Mouse (Mus musculus) lung, postnatal 0 days (tissue): ENCODE measurements at regions not wholly inside any gene's neighbourhood (a gene's known extent, or its start where the extent isn't known, plus 50 kb on each side); places are given as distances from the start of the nearest gene placed in this dataset.

Experiments
- ATAC-seq: fragments of 200-750 bp; cut with Nextera tagmentation; 2 replicates; pipeline ENCODE4 v1.8.0; 2017; ENCODE audit warnings: moderate library complexity
- DNase-seq: peaks from one replicate; pipeline ENCODE4 v3.0.0-alpha.2; 2016; ENCODE audit warnings: low spot score
- H3K27ac ChIP-seq: fragments of 300-500 bp; sonication (generic); 2 replicates; pipeline ENCODE4 v1.5.1; 2014; ENCODE audit warnings: antibody characterized with exemption, mild to moderate bottlenecking, low read length, mixed read lengths
- H3K27me3 ChIP-seq: fragments of 300-500 bp; sonication (generic); replicated peaks from 2 replicates; pipeline ENCODE4 v1.6.1; 2014; ENCODE audit warnings: low read length, mixed read lengths; ENCODE audit not compliant: insufficient read depth
- H3K36me3 ChIP-seq: fragments of 300-500 bp; sonication (generic); 2 replicates; pipeline ENCODE4 v1.6.1; 2014; ENCODE audit warnings: low read length, mixed read lengths; ENCODE audit not compliant: insufficient read depth
- H3K4me1 ChIP-seq: fragments of 300-500 bp; sonication (generic); 2 replicates; pipeline ENCODE4 v1.6.1; 2014; ENCODE audit warnings: antibody characterized with exemption, low read depth, low read length, mixed read lengths; ENCODE audit not compliant: insufficient read depth
- H3K4me2 ChIP-seq: fragments of 300-500 bp; sonication (generic); replicated peaks from 2 replicates; pipeline ENCODE4 v1.6.1; 2014; ENCODE audit warnings: low read depth, mild to moderate bottlenecking, low read length, moderate library complexity, mixed read lengths
- H3K4me3 ChIP-seq: fragments of 300-500 bp; sonication (generic); 2 replicates; pipeline ENCODE4 v1.5.1; 2014; ENCODE audit warnings: low read depth, low read length
- H3K9ac ChIP-seq: fragments of 300-500 bp; sonication (generic); replicated peaks from 2 replicates; pipeline ENCODE4 v1.6.1; 2014; ENCODE audit warnings: low read depth, mild to moderate bottlenecking
- H3K9me3 ChIP-seq: fragments of 300-500 bp; sonication (generic); 2 replicates; pipeline ENCODE4 v1.6.1; 2016; ENCODE audit warnings: low read length, mixed read lengths
- CTCF ChIP-seq: IDR thresholded peaks from 2 replicates; pipeline ENCODE4 v1.5.1; 2016; ENCODE audit warnings: antibody characterized with exemption, mild to moderate bottlenecking
- EP300 ChIP-seq: IDR thresholded peaks from 2 replicates; pipeline ENCODE4 v1.6.1; 2016; ENCODE audit warnings: antibody characterized with exemption, mild to moderate bottlenecking, control low read depth
- WGBS: fragments of 180-500 bp; shearing (Covaris S2); extraction: QIAGEN DNeasy Blood & Tissue Kit; methylation state at CpG from one replicate; pipeline ENCODE4 v1.1.7; 2014; 5-methylcytosine and 5-hydroxymethylcytosine counted together

DNA sequence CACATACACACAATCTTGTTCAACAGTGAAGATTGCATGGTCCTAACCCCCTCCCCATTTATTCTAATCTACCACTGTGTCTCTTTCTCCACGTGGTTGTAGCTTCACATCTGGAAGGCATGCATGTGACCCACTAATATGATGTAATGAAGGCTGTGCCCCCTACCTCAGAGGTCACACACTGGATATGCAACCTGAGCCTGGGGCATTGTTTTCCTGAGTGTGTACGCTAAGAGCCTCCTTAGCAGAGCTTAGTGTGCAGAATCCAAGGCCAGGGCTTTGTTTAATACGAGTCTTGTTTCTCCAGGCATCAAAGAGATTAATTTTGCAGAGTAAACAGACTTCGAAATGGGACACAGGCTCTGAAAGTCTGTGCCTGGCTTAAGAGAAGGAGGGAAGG lies 68.0 kb upstream of the Tnrc6c start:
- Histone ChIP-seq H3K27me3 (no peaks in the 10 kb centered on the region), H3K4me2 (no peak overlapping the region), H3K27ac (no peak overlapping the region), H3K9ac (no peak overlapping the region), H3K36me3 (no peaks in the 10 kb centered on the region), H3K4me3 (no peak overlapping the region), H3K4me1 (no peaks in the 10 kb centered on the region), H3K9me3 (no peaks in the 10 kb centered on the region)
- WGBS = 20% methylated on average over 4 of the region's 4 CpGs
- no peak for DNase-seq
- no peak for TF ChIP-seq EP300
- no peak for TF ChIP-seq CTCF
- no peak for ATAC-seq

DNA sequence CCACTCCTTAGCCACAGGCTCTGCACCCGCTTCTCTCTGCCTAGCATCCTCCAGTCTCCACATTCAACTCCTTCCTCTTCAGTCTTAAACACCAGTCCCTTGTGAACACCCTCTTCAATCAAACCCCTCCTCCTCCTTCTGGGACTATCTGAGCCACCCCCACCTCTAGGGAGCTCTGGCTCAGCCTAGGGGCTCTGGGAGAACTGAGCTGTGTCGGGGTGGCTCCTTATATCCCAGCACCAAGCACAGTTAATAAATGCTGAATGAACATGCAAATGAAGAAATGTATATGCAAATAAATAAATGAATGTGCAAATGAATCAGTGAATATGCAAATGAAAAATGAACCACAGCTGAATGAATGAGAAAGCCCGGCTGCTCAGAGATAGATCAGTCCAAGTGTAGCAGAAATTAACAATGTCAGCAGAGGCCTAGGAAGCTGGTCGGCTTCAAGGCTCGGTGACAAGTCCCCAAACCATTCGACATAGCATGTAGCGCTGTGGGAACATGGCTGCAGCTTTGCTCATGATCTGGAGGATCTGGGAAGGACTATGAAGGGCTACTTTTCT lies 67.1 kb upstream of the Tnrc6c start:
- no peak overlapping the region for H3K4me3 ChIP-seq
- no peak overlapping the region for H3K4me2 ChIP-seq
- H3K36me3 ChIP-seq = no peaks in the 10 kb centered on the region
- no peaks in the 10 kb centered on the region for H3K27me3 ChIP-seq
- TF ChIP-seq CTCF (no peak), EP300 (no peak)
- DNase-seq = no peak
- no peak overlapping the region for H3K9ac ChIP-seq
- H3K27ac ChIP-seq = no peak overlapping the region
- no peak for ATAC-seq
- 89% methylated on average over 7 of the region's 7 CpGs for WGBS
- H3K4me1 ChIP-seq = no peaks in the 10 kb centered on the region
- no peaks in the 10 kb centered on the region for H3K9me3 ChIP-seq

DNA sequence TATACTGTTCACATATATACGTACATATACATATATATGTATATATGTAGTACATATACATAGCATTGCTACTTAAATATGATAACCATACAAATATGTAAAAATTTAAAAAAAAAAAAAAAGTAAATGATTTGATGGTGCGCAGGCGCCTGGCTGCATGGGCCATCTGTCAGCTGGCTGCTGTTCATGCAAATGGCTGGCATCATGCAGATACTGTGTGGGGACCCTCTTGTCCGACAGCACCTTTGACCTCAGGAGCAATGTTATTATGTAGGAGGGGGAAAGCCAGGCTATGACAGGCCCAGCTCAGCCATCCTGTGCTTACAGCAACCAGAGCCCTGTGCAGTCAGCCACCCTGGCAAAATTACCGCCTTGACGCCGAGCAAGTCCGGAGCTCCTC lies 65.1 kb upstream of the Tnrc6c start:
- H3K27me3 ChIP-seq = no peaks in the 10 kb centered on the region
- no peak overlapping the region for H3K4me3 ChIP-seq
- TF ChIP-seq EP300 = no peak
- H3K9me3 ChIP-seq = no peaks in the 10 kb centered on the region
- H3K27ac ChIP-seq = no peak overlapping the region
- no peak for DNase-seq
- no peak for ATAC-seq
- no peaks in the 10 kb centered on the region for H3K36me3 ChIP-seq
- no peak overlapping the region for H3K9ac ChIP-seq
- WGBS = 84% methylated on average over 8 of the region's 8 CpGs
- no peaks in the 10 kb centered on the region for H3K4me1 ChIP-seq
- no peak overlapping the region for H3K4me2 ChIP-seq

DNA sequence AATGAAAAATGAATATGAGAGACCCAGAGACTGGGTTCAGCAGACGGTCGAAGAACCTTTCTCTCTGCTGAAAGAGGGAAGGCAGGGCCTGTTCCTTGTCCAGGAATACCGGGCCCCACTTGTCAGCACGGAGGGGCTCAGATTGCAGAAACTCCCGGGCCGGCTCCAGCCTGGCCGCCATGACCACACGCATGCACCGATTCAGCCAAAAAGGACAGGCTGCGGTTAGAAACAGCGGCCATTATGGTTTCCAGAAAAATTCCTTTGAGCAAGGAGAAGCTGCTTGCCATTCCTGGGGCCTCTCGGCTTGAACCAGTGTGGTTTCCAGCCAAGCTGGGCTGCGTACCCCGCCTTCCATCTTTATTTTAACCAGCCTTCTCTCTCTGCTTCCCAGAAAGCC lies 64.7 kb upstream of the Tnrc6c start:
- no peaks in the 10 kb centered on the region for H3K4me1 ChIP-seq
- ATAC-seq (no peak), DNase-seq (no peak)
- no peaks in the 10 kb centered on the region for H3K9me3 ChIP-seq
- H3K36me3 ChIP-seq = no peaks in the 10 kb centered on the region
- TF ChIP-seq CTCF (no peak), EP300 (no peak)
- no peak overlapping the region for H3K9ac ChIP-seq
- 74% methylated on average over 14 of the region's 14 CpGs for WGBS
- H3K4me2 ChIP-seq = no peak overlapping the region
- H3K4me3 ChIP-seq = no peak overlapping the region
- no peak overlapping the region for H3K27ac ChIP-seq
- H3K27me3 ChIP-seq = no peaks in the 10 kb centered on the region

DNA sequence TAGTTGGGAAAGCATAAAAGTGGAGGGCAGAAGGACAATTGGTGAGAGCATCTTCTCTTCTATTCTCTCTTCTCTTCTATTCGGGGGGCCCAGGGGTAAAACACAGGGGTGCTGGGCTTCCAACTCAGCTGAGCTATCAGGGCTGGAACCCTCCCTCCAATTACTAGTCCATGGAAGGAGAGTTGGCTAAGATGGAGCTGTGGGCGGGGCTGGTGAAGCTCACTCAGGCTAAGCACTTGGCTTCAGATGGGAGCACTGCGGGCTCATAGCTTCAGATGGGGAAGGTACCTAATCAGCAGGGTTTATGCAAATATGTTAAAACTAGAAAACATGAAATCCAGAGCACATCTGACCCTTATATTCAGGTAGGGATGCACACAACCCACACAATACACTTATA lies 61.5 kb upstream of the Tnrc6c start:
- ATAC-seq = no peak
- H3K27ac ChIP-seq = no peak overlapping the region
- H3K4me3 ChIP-seq = no peak overlapping the region
- TF ChIP-seq EP300 (no peak), CTCF (no peak)
- no peak overlapping the region for H3K9ac ChIP-seq
- no peaks in the 10 kb centered on the region for H3K27me3 ChIP-seq
- WGBS = 52% methylated on average over 3 of the region's 3 CpGs
- no peaks in the 10 kb centered on the region for H3K9me3 ChIP-seq
- H3K36me3 ChIP-seq = no peaks in the 10 kb centered on the region
- H3K4me2 ChIP-seq = no peak overlapping the region
- H3K4me1 ChIP-seq = no peaks in the 10 kb centered on the region
- DNase-seq = no peak

DNA sequence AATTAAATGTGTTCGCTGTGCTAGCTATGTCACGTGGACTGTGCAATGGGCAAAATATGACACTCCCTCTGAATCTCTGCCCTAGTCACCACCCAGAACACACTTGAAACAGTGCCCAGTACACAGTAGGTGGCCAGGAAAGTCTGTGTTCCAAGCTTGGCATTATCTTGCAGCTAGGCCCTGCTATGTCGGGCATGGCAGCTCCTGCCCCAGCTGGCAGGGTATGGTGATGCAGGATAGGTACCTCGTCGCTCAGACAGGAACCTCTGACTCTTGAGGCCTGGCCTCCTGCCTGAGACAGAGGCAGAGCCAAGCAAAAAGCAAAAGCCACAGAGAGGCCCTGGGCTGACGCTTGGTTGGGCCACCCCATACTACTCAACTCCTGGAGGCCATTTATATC lies 57.9 kb upstream of the Tnrc6c start:
- no peak for DNase-seq
- no peak overlapping the region for H3K4me3 ChIP-seq
- peaks cover 7% of the 10 kb centered on the region; the same call in 1 of the 2 replicates for H3K4me1 ChIP-seq
- no peak overlapping the region for H3K27ac ChIP-seq
- no peaks in the 10 kb centered on the region for H3K36me3 ChIP-seq
- no peak overlapping the region for H3K9ac ChIP-seq
- H3K27me3 ChIP-seq = no peaks in the 10 kb centered on the region
- no peaks in the 10 kb centered on the region for H3K9me3 ChIP-seq
- 67% methylated on average over 6 of the region's 6 CpGs for WGBS
- no peak overlapping the region for H3K4me2 ChIP-seq
- TF ChIP-seq EP300 (no peak), CTCF (no peak)
- ATAC-seq = no peak

DNA sequence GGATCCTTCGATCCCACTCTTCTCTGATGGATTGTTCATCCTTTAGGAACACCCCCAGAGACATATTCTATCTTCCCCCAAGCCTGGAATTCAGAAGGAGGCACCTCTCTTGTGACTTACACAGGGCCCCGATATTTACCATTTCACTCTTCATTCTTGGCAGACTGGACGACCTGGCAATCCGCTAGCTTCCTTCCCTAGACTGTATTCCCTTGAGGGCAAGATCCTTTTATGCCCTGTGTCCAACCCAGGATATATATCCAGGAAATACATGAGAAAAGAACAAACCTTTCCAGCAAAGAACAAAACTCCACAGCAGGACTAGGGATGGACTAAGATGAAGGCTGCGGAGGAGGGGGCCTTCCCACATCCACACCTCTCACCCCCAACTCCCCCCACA lies 56.3 kb upstream of the Tnrc6c start:
- Histone ChIP-seq H3K4me1 (peaks cover 7% of the 10 kb centered on the region; the same call in 1 of the 2 replicates), H3K9me3 (no peaks in the 10 kb centered on the region), H3K4me3 (no peak overlapping the region), H3K27ac (no peak overlapping the region), H3K36me3 (no peaks in the 10 kb centered on the region), H3K4me2 (no peak overlapping the region), H3K9ac (no peak overlapping the region), H3K27me3 (no peaks in the 10 kb centered on the region)
- no peak for DNase-seq
- WGBS = 43% methylated on average over 5 of the region's 5 CpGs
- ATAC-seq = no peak
- TF ChIP-seq EP300 (no peak), CTCF (no peak)
